Mouse (Mus musculus) left cerebral cortex, adult 9 months (tissue): ENCODE results near the gene Gad1.

ENCODE experiments used
- DNase-seq, 2 experiments: peaks; one replicate each; pipeline ENCODE4 v3.0.0; 2022; ENCODE audit warnings: low spot score in 2 of 2

The Gad1 gene

GRCm38 (mm10) chr2:70564646-70565315 is 11.9 kb downstream of the Gad1 start:
- no peak for DNase-seq

- DNase-seq, result no peak
These were observed 13.1 kb downstream of the Gad1 start for GRCm38 (mm10) chr2:70565651-70566602.

GRCm38 (mm10) chr2:70566603-70566981 is 13.7 kb downstream of the Gad1 start:
- no peak for DNase-seq

- peak in 1 of 2 experiments; percentile 43 for DNase-seq
These were observed 14.3 kb downstream of the Gad1 start for GRCm38 (mm10) chr2:70567071-70567681.

- DNase-seq, result no peak
These were observed 14.8 kb downstream of the Gad1 start for GRCm38 (mm10) chr2:70567682-70568077.

- no peak for DNase-seq
These were observed 15.5 kb downstream of the Gad1 start for GRCm38 (mm10) chr2:70568198-70568941.

GRCm38 (mm10) chr2:70571698-70572097 is 18.8 kb downstream of the Gad1 start:
- no peak for DNase-seq

- DNase-seq, result no peak
These were observed 19.4 kb downstream of the Gad1 start for GRCm38 (mm10) chr2:70572251-70572650.

- DNase-seq, result no peak
These were observed 20.8 kb downstream of the Gad1 start for GRCm38 (mm10) chr2:70573544-70574210.

- no peak for DNase-seq
These were observed 35.3 kb downstream of the Gad1 start for GRCm38 (mm10) chr2:70588200-70588599.

GRCm38 (mm10) chr2:70592432-70592831 is 39.6 kb downstream of the Gad1 start:
- peak in 1 of 2 experiments; percentile 49 for DNase-seq

GRCm38 (mm10) chr2:70593670-70594069 is 40.8 kb downstream of the Gad1 start:
- no peak for DNase-seq

GRCm38 (mm10) chr2:70595896-70596295 is 43.0 kb downstream of the Gad1 start:
- no peak for DNase-seq

GRCm38 (mm10) chr2:70609769-70610168 is 56.9 kb downstream of the Gad1 start:
- DNase-seq, result no peak

GRCm38 (mm10) chr2:70614745-70615351 is 62.0 kb downstream of the Gad1 start:
- DNase-seq, result no peak

GRCm38 (mm10) chr2:70616076-70616475 is 63.2 kb downstream of the Gad1 start:
- DNase-seq, result no peak

- DNase-seq, result no peak
These were observed 63.7 kb downstream of the Gad1 start for GRCm38 (mm10) chr2:70616617-70617016.

- DNase-seq, result no peak
These were observed 66.5 kb downstream of the Gad1 start for GRCm38 (mm10) chr2:70619232-70619835.

GRCm38 (mm10) chr2:70620225-70620624 is 67.4 kb downstream of the Gad1 start:
- DNase-seq, result peak in 1 of 2 experiments; percentile 44

- no peak for DNase-seq
These were observed 69.4 kb downstream of the Gad1 start for GRCm38 (mm10) chr2:70622244-70622643.
